Mouse (Mus musculus): ENCODE results near the gene Wdr73. TPM values are rescaled to one million over a fixed set of nuclear protein-coding genes. Genes with fewer than 3 reads are reported as not detected.

The Wdr73 gene
- polyA plus RNA-seq, 1 experiment from 2014 or later: 32.8 TPM

GRCm38 (mm10) chr7:80923165-80923564 is 22.1 kb upstream of the Wdr73 start:
- no peak overlapping the region for H3K9ac ChIP-seq (replicated peaks; ENCODE audit: low read length)
- WGBS: 96% methylated on average over 2 of the region's 2 CpGs
- DNase-seq (no peak), ATAC-seq (ENCODE audit: low FRiP score, low TSS enrichment) (no peak)
- H3K36me3 ChIP-seq (ENCODE audit: control insufficient read depth, insufficient read depth, low read length): peaks cover 67% of the 10 kb centered on the region
- no peaks in the 10 kb centered on the region for H3K27me3 ChIP-seq (ENCODE audit: control insufficient read depth, insufficient read depth, low read length)
- H3K4me1 ChIP-seq (ENCODE audit: control insufficient read depth, insufficient read depth, low read length): no peaks in the 10 kb centered on the region
- H3K4me2 ChIP-seq (ENCODE audit: low read length): no peak overlapping the region
- no peak overlapping the region for H3K27ac ChIP-seq (replicated peaks; ENCODE audit: low read depth, low read length)
- H3K9me3 ChIP-seq (ENCODE audit: control insufficient read depth, low read length): no peaks in the 10 kb centered on the region
- H3K4me3 ChIP-seq (replicated peaks; ENCODE audit: low read depth, low read length): no peak overlapping the region

GRCm38 (mm10) chr7:80919647-80920008 is 18.6 kb upstream of the Wdr73 start:
- Histone ChIP-seq H3K27ac (replicated peaks; ENCODE audit: low read depth, low read length) (no peak overlapping the region), H3K27me3 (ENCODE audit: control insufficient read depth, insufficient read depth, low read length) (no peaks in the 10 kb centered on the region), H3K4me3 (replicated peaks; ENCODE audit: low read depth, low read length) (no peak overlapping the region), H3K9ac (replicated peaks; ENCODE audit: low read length) (no peak overlapping the region), H3K36me3 (ENCODE audit: control insufficient read depth, insufficient read depth, low read length) (peaks cover 77% of the 10 kb centered on the region), H3K4me2 (ENCODE audit: low read length) (no peak overlapping the region), H3K4me1 (ENCODE audit: control insufficient read depth, insufficient read depth, low read length) (no peaks in the 10 kb centered on the region), H3K9me3 (ENCODE audit: control insufficient read depth, low read length) (no peaks in the 10 kb centered on the region)
- WGBS: 88% methylated on average over 5 of the region's 5 CpGs
- ATAC-seq (ENCODE audit: low FRiP score, low TSS enrichment): no peak
- DNase-seq: no peak

- no peaks in the 10 kb centered on the region for H3K9me3 ChIP-seq (ENCODE audit: control insufficient read depth, low read length)
- H3K4me3 ChIP-seq (replicated peaks; ENCODE audit: low read depth, low read length): no peak overlapping the region
- ATAC-seq (ENCODE audit: low FRiP score, low TSS enrichment): no peak
- H3K27ac ChIP-seq (replicated peaks; ENCODE audit: low read depth, low read length): no peak overlapping the region
- no peak for DNase-seq
- 89% methylated on average over 8 of the region's 8 CpGs for whole genome bisulfite sequencing
- H3K4me1 ChIP-seq (ENCODE audit: control insufficient read depth, insufficient read depth, low read length): no peaks in the 10 kb centered on the region
- no peak overlapping the region for H3K4me2 ChIP-seq (ENCODE audit: low read length)
- peaks cover 79% of the 10 kb centered on the region for H3K36me3 ChIP-seq (ENCODE audit: control insufficient read depth, insufficient read depth, low read length)
- no peak overlapping the region for H3K9ac ChIP-seq (replicated peaks; ENCODE audit: low read length)
- H3K27me3 ChIP-seq (ENCODE audit: control insufficient read depth, insufficient read depth, low read length): no peaks in the 10 kb centered on the region
Observed at GRCm38 (mm10) chr7:80918982-80919646, 18.0 kb upstream of the Wdr73 start.

GRCm38 (mm10) chr7:80917916-80918465 is 16.9 kb upstream of the Wdr73 start:
- no peak overlapping the region for H3K4me3 ChIP-seq (replicated peaks; ENCODE audit: low read depth, low read length)
- H3K9me3 ChIP-seq (ENCODE audit: control insufficient read depth, low read length): no peaks in the 10 kb centered on the region
- no peak overlapping the region for H3K9ac ChIP-seq (replicated peaks; ENCODE audit: low read length)
- no peak overlapping the region for H3K4me2 ChIP-seq (ENCODE audit: low read length)
- peaks cover 83% of the 10 kb centered on the region for H3K36me3 ChIP-seq (ENCODE audit: control insufficient read depth, insufficient read depth, low read length)
- H3K27me3 ChIP-seq (ENCODE audit: control insufficient read depth, insufficient read depth, low read length): no peaks in the 10 kb centered on the region
- DNase-seq: no peak
- WGBS: 93% methylated on average over 4 of the region's 4 CpGs
- no peaks in the 10 kb centered on the region for H3K4me1 ChIP-seq (ENCODE audit: control insufficient read depth, insufficient read depth, low read length)
- no peak for ATAC-seq (ENCODE audit: low FRiP score, low TSS enrichment)
- H3K27ac ChIP-seq (replicated peaks; ENCODE audit: low read depth, low read length): no peak overlapping the region

GRCm38 (mm10) chr7:80912496-80912895 is 11.4 kb upstream of the Wdr73 start:
- no peak overlapping the region for H3K9ac ChIP-seq (replicated peaks; ENCODE audit: low read length)
- H3K27ac ChIP-seq (replicated peaks; ENCODE audit: low read depth, low read length): no peak overlapping the region
- DNase-seq (no peak), ATAC-seq (ENCODE audit: low FRiP score, low TSS enrichment) (no peak)
- H3K36me3 ChIP-seq (ENCODE audit: control insufficient read depth, insufficient read depth, low read length): peaks cover 74% of the 10 kb centered on the region
- H3K4me3 ChIP-seq (replicated peaks; ENCODE audit: low read depth, low read length): no peak overlapping the region
- WGBS: 92% methylated on average over 8 of the region's 8 CpGs
- H3K4me2 ChIP-seq (ENCODE audit: low read length): no peak overlapping the region
- no peaks in the 10 kb centered on the region for H3K4me1 ChIP-seq (ENCODE audit: control insufficient read depth, insufficient read depth, low read length)
- no peaks in the 10 kb centered on the region for H3K9me3 ChIP-seq (ENCODE audit: control insufficient read depth, low read length)
- no peaks in the 10 kb centered on the region for H3K27me3 ChIP-seq (ENCODE audit: control insufficient read depth, insufficient read depth, low read length)

- WGBS: 83% methylated on average over 7 of the region's 7 CpGs
- H3K4me2 ChIP-seq (ENCODE audit: low read length): no peak overlapping the region
Observed at GRCm38 (mm10) chr7:80911053-80911452, 10.0 kb upstream of the Wdr73 start.

GRCm38 (mm10) chr7:80904921-80905515 is 3.9 kb upstream of the Wdr73 start, which contains the start of gene Nmb:
Nmb (minus strand) TSS chr7:80905076.
- H3K4me3 ChIP-seq (replicated peaks; ENCODE audit: low read depth, low read length): peak within 1 kb of the TSS; percentile 35
- WGBS: 6% methylated on average over 19 of the region's 19 CpGs
- H3K4me1 ChIP-seq (ENCODE audit: control insufficient read depth, insufficient read depth, low read length): peaks cover 18% of the 10 kb centered on the region; the same call in 1 of the 2 replicates
- H3K4me2 ChIP-seq (ENCODE audit: low read length): peak within 1 kb of the TSS; percentile 79
- ATAC-seq (ENCODE audit: low FRiP score, low TSS enrichment): peak; percentile 53
- H3K9me3 ChIP-seq (ENCODE audit: control insufficient read depth, low read length): no peaks in the 10 kb centered on the region
- DNase-seq: peak; percentile 87
- peak within 1 kb of the TSS; percentile 54 for H3K9ac ChIP-seq (replicated peaks; ENCODE audit: low read length)
- H3K36me3 ChIP-seq (ENCODE audit: control insufficient read depth, insufficient read depth, low read length): peaks cover 23% of the 10 kb centered on the region
- no peaks in the 10 kb centered on the region for H3K27me3 ChIP-seq (ENCODE audit: control insufficient read depth, insufficient read depth, low read length)
- H3K27ac ChIP-seq (replicated peaks; ENCODE audit: low read depth, low read length): no peak within 1 kb of the TSS; the same call in 1 of the 2 replicates

More at GRCm38 (mm10) chr7:80911053-80911452, 10.0 kb upstream of the Wdr73 start:
- no peak overlapping the region for H3K27ac ChIP-seq (replicated peaks; ENCODE audit: low read depth, low read length)
- H3K4me3 ChIP-seq (replicated peaks; ENCODE audit: low read depth, low read length): no peak overlapping the region
- ATAC-seq (ENCODE audit: low FRiP score, low TSS enrichment): no peak
- H3K27me3 ChIP-seq (ENCODE audit: control insufficient read depth, insufficient read depth, low read length): no peaks in the 10 kb centered on the region
- no peaks in the 10 kb centered on the region for H3K4me1 ChIP-seq (ENCODE audit: control insufficient read depth, insufficient read depth, low read length)
- DNase-seq: no peak
- H3K9ac ChIP-seq (replicated peaks; ENCODE audit: low read length): no peak overlapping the region
- H3K36me3 ChIP-seq (ENCODE audit: control insufficient read depth, insufficient read depth, low read length): peaks cover 71% of the 10 kb centered on the region
- no peaks in the 10 kb centered on the region for H3K9me3 ChIP-seq (ENCODE audit: control insufficient read depth, low read length)

GRCm38 (mm10) chr7:80903625-80904422 is 2.8 kb upstream of the Wdr73 start:
- no peaks in the 10 kb centered on the region for H3K27me3 ChIP-seq (ENCODE audit: control insufficient read depth, insufficient read depth, low read length)
- no peaks in the 10 kb centered on the region for H3K9me3 ChIP-seq (ENCODE audit: control insufficient read depth, low read length)
- ATAC-seq (ENCODE audit: low FRiP score, low TSS enrichment) (no peak), DNase-seq (no peak)
- H3K9ac ChIP-seq (replicated peaks; ENCODE audit: low read length): no peak overlapping the region
- H3K4me1 ChIP-seq (ENCODE audit: control insufficient read depth, insufficient read depth, low read length): peaks cover 21% of the 10 kb centered on the region; the same call in 1 of the 2 replicates
- no peak overlapping the region for H3K4me2 ChIP-seq (ENCODE audit: low read length)
- 87% methylated on average over 11 of the region's 11 CpGs for WGBS
- H3K4me3 ChIP-seq (replicated peaks; ENCODE audit: low read depth, low read length): no peak overlapping the region
- H3K27ac ChIP-seq (replicated peaks; ENCODE audit: low read depth, low read length): no peak overlapping the region
- peaks cover 22% of the 10 kb centered on the region for H3K36me3 ChIP-seq (ENCODE audit: control insufficient read depth, insufficient read depth, low read length)

Measured in midbrain, embryonic 14.5 days (tissue).